Mouse (Mus musculus) midbrain, embryonic 13.5 days (tissue): ENCODE results near the gene Cacna1a. TPM values are rescaled to one million over a fixed set of nuclear protein-coding genes. Genes with fewer than 3 reads are reported as not detected.

ENCODE experiments used
- ATAC-seq: fragments of 200-750 bp; cut with Nextera tagmentation; 2 replicates; pipeline ENCODE4 v1.8.0; 2017; ENCODE audit warnings: mild to moderate bottlenecking, moderate TSS enrichment, moderate library complexity
- H3K27ac ChIP-seq: fragments of 300-500 bp; sonication (generic); 2 replicates; pipeline ENCODE4 v1.5.1; 2015; ENCODE audit warnings: inconsistent platforms, mild to moderate bottlenecking, moderate library complexity
- H3K27me3 ChIP-seq: fragments of 300-500 bp; sonication (generic); 2 replicates; pipeline ENCODE4 v1.6.1; 2015; ENCODE audit warnings: mild to moderate bottlenecking, inconsistent platforms
- H3K36me3 ChIP-seq: fragments of 300-500 bp; sonication (generic); 2 replicates; pipeline ENCODE4 v1.6.1; 2015; ENCODE audit warnings: mild to moderate bottlenecking, inconsistent platforms
- H3K4me1 ChIP-seq: fragments of 300-500 bp; sonication (generic); replicated peaks from 2 replicates; pipeline ENCODE4 v1.6.1; 2015; ENCODE audit warnings: inconsistent platforms
- H3K4me2 ChIP-seq: fragments of 300-500 bp; sonication (generic); replicated peaks from 2 replicates; pipeline ENCODE4 v1.6.1; 2015; ENCODE audit warnings: moderate library complexity, mild to moderate bottlenecking, inconsistent platforms
- H3K4me3 ChIP-seq: fragments of 300-500 bp; sonication (generic); replicated peaks from 2 replicates; pipeline ENCODE4 v1.5.1; 2015; ENCODE audit warnings: mild to moderate bottlenecking, inconsistent platforms
- H3K9ac ChIP-seq: fragments of 300-500 bp; sonication (generic); replicated peaks from 2 replicates; pipeline ENCODE4 v1.6.1; 2015; ENCODE audit warnings: mild to moderate bottlenecking, inconsistent platforms
- H3K9me3 ChIP-seq: fragments of 300-500 bp; sonication (generic); 2 replicates; pipeline ENCODE4 v1.6.1; 2016; ENCODE audit warnings: mild to moderate bottlenecking, inconsistent platforms
- WGBS: fragments of 180-500 bp; shearing (Covaris S2); methylation state at CpG from one replicate; pipeline ENCODE4 v1.1.7; 2015; 5-methylcytosine and 5-hydroxymethylcytosine counted together
- polyA plus RNA-seq: library from polyadenylated mRNA; unstranded; fragments of >200 nt; fragmentation: Nextera tagmentation; extraction: Ambion mirVana; gene quantifications from 2 replicates; pipeline ENCODE4 v1.2.1, GENCODE M21; 2015

The Cacna1a gene
- polyA plus RNA-seq, 1 experiment from 2014 or later, result 19.0 TPM

- Histone ChIP-seq H3K9me3 (no peaks in the 10 kb centered on the region), H3K36me3 (peaks cover 61% of the 10 kb centered on the region), H3K4me1 (no peaks in the 10 kb centered on the region), H3K9ac (no peak overlapping the region), H3K4me2 (no peak overlapping the region), H3K27me3 (no peaks in the 10 kb centered on the region), H3K4me3 (no peak overlapping the region), H3K27ac (no peak overlapping the region)
- 48% methylated on average over 25 of the region's 25 CpGs for WGBS
- ATAC-seq, result no peak
Observed at GRCm38 (mm10) chr8:84569921-84570673, 181.9 kb downstream of the Cacna1a start.

- 93% methylated on average over 4 of the region's 4 CpGs for WGBS
- Histone ChIP-seq H3K27me3 (no peaks in the 10 kb centered on the region), H3K4me1 (no peaks in the 10 kb centered on the region), H3K36me3 (peaks cover 22% of the 10 kb centered on the region), H3K27ac (no peak overlapping the region), H3K9me3 (no peaks in the 10 kb centered on the region), H3K4me3 (no peak overlapping the region), H3K4me2 (no peak overlapping the region), H3K9ac (no peak overlapping the region)
- no peak for ATAC-seq
Observed at GRCm38 (mm10) chr8:84577432-84577831, 189.2 kb downstream of the Cacna1a start.

GRCm38 (mm10) chr8:84579595-84579994 lies 191.4 kb downstream of the Cacna1a start:
- H3K27me3 ChIP-seq, result no peaks in the 10 kb centered on the region
- no peak overlapping the region for H3K4me3 ChIP-seq
- H3K36me3 ChIP-seq, result peaks cover 21% of the 10 kb centered on the region
- no peak overlapping the region for H3K4me2 ChIP-seq
- no peaks in the 10 kb centered on the region for H3K9me3 ChIP-seq
- peak; percentile 49; the same call in 1 of the 2 replicates for ATAC-seq
- WGBS, result 25% methylated on average over 3 of the region's 3 CpGs
- no peak overlapping the region for H3K9ac ChIP-seq
- no peaks in the 10 kb centered on the region for H3K4me1 ChIP-seq
- H3K27ac ChIP-seq, result no peak overlapping the region

- H3K9me3 ChIP-seq, result no peaks in the 10 kb centered on the region
- no peaks in the 10 kb centered on the region for H3K27me3 ChIP-seq
- ATAC-seq, result no peak
- H3K4me2 ChIP-seq, result no peak overlapping the region
- WGBS, result 24% methylated on average over 1 of the region's 1 CpGs
- peaks cover 52% of the 10 kb centered on the region for H3K36me3 ChIP-seq
- H3K4me1 ChIP-seq, result no peaks in the 10 kb centered on the region
- H3K27ac ChIP-seq, result no peak overlapping the region
- no peak overlapping the region for H3K9ac ChIP-seq
- no peak overlapping the region for H3K4me3 ChIP-seq
Observed at GRCm38 (mm10) chr8:84585311-84585710, 197.1 kb downstream of the Cacna1a start.

- no peak for ATAC-seq
Observed at GRCm38 (mm10) chr8:84586221-84586620, 198.0 kb downstream of the Cacna1a start.

GRCm38 (mm10) chr8:84588498-84588897 lies 200.3 kb downstream of the Cacna1a start:
- H3K4me1 ChIP-seq, result no peaks in the 10 kb centered on the region
- no peak overlapping the region for H3K27ac ChIP-seq
- H3K4me3 ChIP-seq, result no peak overlapping the region
- H3K27me3 ChIP-seq, result no peaks in the 10 kb centered on the region
- 78% methylated on average over 11 of the region's 11 CpGs for WGBS
- no peak overlapping the region for H3K9ac ChIP-seq
- no peaks in the 10 kb centered on the region for H3K9me3 ChIP-seq
- ATAC-seq, result no peak
- H3K4me2 ChIP-seq, result no peak overlapping the region
- peaks cover 44% of the 10 kb centered on the region for H3K36me3 ChIP-seq

More at GRCm38 (mm10) chr8:84586221-84586620, 198.0 kb downstream of the Cacna1a start:
- no peak overlapping the region for H3K4me3 ChIP-seq
- H3K9me3 ChIP-seq, result no peaks in the 10 kb centered on the region
- no peaks in the 10 kb centered on the region for H3K4me1 ChIP-seq
- WGBS, result 68% methylated on average over 2 of the region's 2 CpGs
- no peak overlapping the region for H3K9ac ChIP-seq
- H3K4me2 ChIP-seq, result no peak overlapping the region
- no peaks in the 10 kb centered on the region for H3K27me3 ChIP-seq
- no peak overlapping the region for H3K27ac ChIP-seq
- peaks cover 46% of the 10 kb centered on the region for H3K36me3 ChIP-seq

GRCm38 (mm10) chr8:84592015-84592662 lies 203.9 kb downstream of the Cacna1a start:
- Histone ChIP-seq H3K4me2 (no peak overlapping the region), H3K36me3 (peaks cover 22% of the 10 kb centered on the region), H3K27me3 (no peaks in the 10 kb centered on the region), H3K9me3 (no peaks in the 10 kb centered on the region), H3K27ac (no peak overlapping the region), H3K9ac (no peak overlapping the region), H3K4me3 (no peak overlapping the region), H3K4me1 (no peaks in the 10 kb centered on the region)
- ATAC-seq, result 0 out of 2 replicates have a peak, but pooled peaks have one; percentile 17
- WGBS, result 21% methylated on average over 15 of the region's 15 CpGs

GRCm38 (mm10) chr8:84593143-84593542 lies 204.9 kb downstream of the Cacna1a start:
- Histone ChIP-seq H3K27ac (no peak overlapping the region), H3K36me3 (peaks cover 15% of the 10 kb centered on the region), H3K9ac (no peak overlapping the region), H3K27me3 (no peaks in the 10 kb centered on the region), H3K4me1 (no peaks in the 10 kb centered on the region), H3K4me3 (no peak overlapping the region), H3K4me2 (no peak overlapping the region), H3K9me3 (no peaks in the 10 kb centered on the region)
- ATAC-seq, result no peak
- WGBS, result 78% methylated on average over 1 of the region's 1 CpGs

- Histone ChIP-seq H3K4me3 (no peak overlapping the region), H3K4me1 (no peaks in the 10 kb centered on the region), H3K9ac (no peak overlapping the region), H3K36me3 (peaks cover 6% of the 10 kb centered on the region; the same call in 1 of the 2 replicates), H3K27me3 (no peaks in the 10 kb centered on the region), H3K9me3 (no peaks in the 10 kb centered on the region), H3K27ac (no peak overlapping the region), H3K4me2 (no peak overlapping the region)
- 72% methylated on average over 9 of the region's 9 CpGs for WGBS
- peak; percentile 16; the same call in 1 of the 2 replicates for ATAC-seq
Observed at GRCm38 (mm10) chr8:84594099-84594780, 206.0 kb downstream of the Cacna1a start.

- Histone ChIP-seq H3K27me3 (no peaks in the 10 kb centered on the region), H3K27ac (no peak overlapping the region), H3K36me3 (peaks cover 3% of the 10 kb centered on the region; the same call in 1 of the 2 replicates), H3K9me3 (no peaks in the 10 kb centered on the region), H3K4me2 (no peak overlapping the region), H3K9ac (no peak overlapping the region), H3K4me1 (peaks cover 12% of the 10 kb centered on the region), H3K4me3 (no peak overlapping the region)
- WGBS, result 22% methylated on average over 9 of the region's 9 CpGs
- 0 out of 2 replicates have a peak, but pooled peaks have one; percentile 32 for ATAC-seq
Observed at GRCm38 (mm10) chr8:84595648-84596047, 207.4 kb downstream of the Cacna1a start.

GRCm38 (mm10) chr8:84599401-84599800 lies 211.2 kb downstream of the Cacna1a start:
- Histone ChIP-seq H3K36me3 (peaks cover 4% of the 10 kb centered on the region; the same call in 1 of the 2 replicates), H3K4me2 (no peak overlapping the region), H3K9ac (no peak overlapping the region), H3K27me3 (0 out of 2 replicates have a peak, but pooled peaks cover 9% of the 10 kb centered on the region), H3K27ac (no peak overlapping the region), H3K9me3 (no peaks in the 10 kb centered on the region), H3K4me1 (peaks cover 25% of the 10 kb centered on the region), H3K4me3 (no peak overlapping the region)
- WGBS, result 83% methylated on average over 1 of the region's 1 CpGs
- no peak for ATAC-seq
